Mouse (Mus musculus) layer of hippocampus, postnatal 36 days (tissue): ENCODE measurements around the gene Elfn2. TPM values are rescaled to one million over a fixed set of nuclear protein-coding genes. Genes with fewer than 3 reads are reported as not detected.

ENCODE experiments used
- total RNA-seq, 2 experiments: library from RNA; stranded (reverse); gene quantifications; 2 replicates each; pipeline ENCODE4 v1.2.3; 2021

The Elfn2 gene
- total RNA-seq, 2 experiments from 2014 or later: 181 to 207 TPM

Other genes with a start within 250 kb of the Elfn2 start
- under 1 TPM; 0.17 to 0.18 TPM for gene Il2rb, start 223.5 kb downstream of the Elfn2 start, total RNA-seq
- gene C1qtnf6, start 187.4 kb downstream of the Elfn2 start, total RNA-seq: 1 to 10 TPM; 3.5 to 4.4 TPM
- gene Sstr3, start 174.1 kb downstream of the Elfn2 start, total RNA-seq: 10 to 100 TPM; 21.6 to 25.1 TPM
- 1 to 10 TPM; 2.0 to 2.7 TPM for gene Rac2, start 146.0 kb downstream of the Elfn2 start, total RNA-seq
- 10 to 100 TPM; 22.2 to 23.7 TPM for gene Cyth4, start 121.7 kb downstream of the Elfn2 start, total RNA-seq
- gene Mfng, start 54.7 kb upstream of the Elfn2 start, total RNA-seq: 1 to 10 TPM; 5.4 to 6.2 TPM
- 1 to 10 TPM; 5.1 to 5.8 TPM for gene Card10, start 84.3 kb upstream of the Elfn2 start, total RNA-seq
- gene Cdc42ep1, start 123.9 kb upstream of the Elfn2 start, total RNA-seq: 10 to 100 TPM; 12.4 to 13.2 TPM
- gene Lgals2, start 136.8 kb upstream of the Elfn2 start, total RNA-seq: not detected
- gene Gga1, start 158.4 kb upstream of the Elfn2 start, total RNA-seq: 10 to 100 TPM; 56.2 to 58.6 TPM
- gene Gm49510, start 180.9 kb upstream of the Elfn2 start, total RNA-seq: under 1 TPM in 1 of 2 experiments, not detected in 1; 0.33 TPM
- 10 to 100 TPM; 32.0 to 33.3 TPM for gene Sh3bp1, start 181.0 kb upstream of the Elfn2 start, total RNA-seq
- gene Pdxp, start 195.1 kb upstream of the Elfn2 start, total RNA-seq: 100 to 1,000 TPM; 171 to 176 TPM
- gene Lgals1, start 208.0 kb upstream of the Elfn2 start, total RNA-seq: 10 to 100 TPM; 18.2 to 19.2 TPM
- 10 to 100 TPM; 36.7 to 39.5 TPM for gene Nol12, start 216.2 kb upstream of the Elfn2 start, total RNA-seq
- gene Triobp, start 229.0 kb upstream of the Elfn2 start, total RNA-seq: 10 to 100 TPM in 1 of 2 experiments, 1 to 10 TPM in 1; 7.7 to 12.7 TPM